Mouse (Mus musculus): ENCODE measurements at regions not wholly inside any gene's neighbourhood (a gene's known extent, or its start where the extent isn't known, plus 50 kb on each side); places are given as distances from the start of the nearest gene placed in this dataset.

GRCm38 (mm10) chr4:12522358-12522757 lies 350.5 kb upstream of the Fam92a start:
- TF ChIP-seq CTCF (IDR thresholded peaks at IDR 0.05; ENCODE audit: borderline replicate concordance, insufficient read depth, low read length) = no peak
- TF ChIP-seq POLR2A (IDR thresholded peaks at IDR 0.05; ENCODE audit: low read depth, low read length) = no peak

Data from embryonic fibroblast, embryonic 13.5 days (primary cell).